Mouse (Mus musculus): Measurements from ENCODE around the gene H2afy.

DNA sequence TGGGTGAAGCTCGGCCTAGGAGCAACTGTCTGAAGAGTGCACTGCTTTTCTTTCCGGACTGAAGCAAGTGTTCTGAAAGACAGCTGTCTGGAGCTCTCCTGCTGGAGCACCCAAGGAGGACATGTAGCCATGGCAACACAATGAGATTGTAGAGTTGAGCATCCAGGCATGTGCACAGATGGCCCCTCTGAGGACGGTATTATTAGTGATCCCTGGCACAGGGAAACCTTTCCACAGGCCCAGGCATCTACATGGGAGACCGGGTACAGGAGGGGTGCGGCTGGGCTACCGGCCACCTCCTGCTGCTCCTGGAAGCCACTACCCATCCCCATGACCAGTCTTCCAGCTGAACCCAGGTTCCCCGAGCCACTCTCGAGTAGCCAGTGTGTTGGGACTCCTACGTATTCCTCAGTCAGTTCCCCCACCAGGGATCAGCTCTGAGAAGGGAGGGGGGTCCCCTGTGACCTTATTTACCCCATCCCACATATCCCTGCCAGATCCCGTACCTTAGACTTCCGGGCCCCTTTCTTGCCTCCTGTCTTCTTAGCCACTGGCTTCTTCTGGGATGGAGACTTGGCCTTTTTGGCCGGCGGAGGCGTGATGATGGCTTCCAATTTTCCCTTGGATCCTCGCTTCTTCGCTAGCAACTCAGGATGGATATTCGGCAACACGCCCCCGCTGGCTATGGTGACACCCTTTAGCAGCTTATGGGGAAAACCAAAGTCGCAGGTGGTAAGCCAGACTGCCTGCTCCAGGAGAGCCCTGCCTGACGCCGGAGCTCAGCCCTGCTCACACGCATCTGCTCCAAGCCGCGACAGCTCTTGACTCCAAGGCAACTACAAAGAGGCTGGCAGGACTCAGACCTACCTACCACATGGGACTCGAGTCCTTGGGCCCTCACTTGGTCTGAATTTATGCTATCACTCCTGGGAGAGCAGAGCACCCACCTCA is 32.1 kb downstream of the H2afy start:
- TF ChIP-seq GATA1 (IDR thresholded peaks at IDR 0.05; ENCODE audit: low read length) (no peak), TAL1 (IDR thresholded peaks at IDR 0.05; ENCODE audit: low read length) (no peak)

Data from erythroblast, embryonic 14.5 days (primary cell).